Mouse (Mus musculus) cerebellum, adult 2 months (tissue): Measurements from ENCODE around the gene Ap4m1.

ENCODE experiments used
- CTCF ChIP-seq: fragments of 200-500 bp; IDR thresholded peaks from 2 replicates; pipeline ENCODE4 v1.5.1; 2011; ENCODE audit warnings: low read depth, mild to moderate bottlenecking, control low read depth, low read length, moderate library complexity, borderline replicate concordance; ENCODE audit not compliant: insufficient read depth
- POLR2A ChIP-seq: fragments of 200-500 bp; IDR thresholded peaks from 2 replicates; pipeline ENCODE4 v1.6.1; 2011; ENCODE audit warnings: low read length, control low read depth, borderline replicate concordance; ENCODE audit not compliant: insufficient read depth

- TF ChIP-seq CTCF (no peak), POLR2A (no peak)
Observed at GRCm38 (mm10) chr5:138226491-138226890, 54.7 kb downstream of the Ap4m1 start.
